Mouse (Mus musculus) MEL-GATA-1-ER (cell line): ENCODE measurements at regions not wholly inside any gene's neighbourhood (a gene's known extent, or its start where the extent isn't known, plus 50 kb on each side); places are given as distances from the start of the nearest gene placed in this dataset.
"Not testable (repeated sequence)": the region's sequence is repeated elsewhere in the genome, so short reads cannot be mapped to it uniquely, and the experiment has no call there.

Source experiments
- DNase-seq: peaks from one replicate; pipeline ENCODE4 v3.0.0-alpha.2; 2012; ENCODE audit warnings: low read depth; ENCODE audit errors: extremely low read depth

- DNase-seq, result no peak
Measured at GRCm38 (mm10) chr12:51294971-51295477, 52.8 kb upstream of the G2e3 start.

- no peak for DNase-seq
Measured at GRCm38 (mm10) chr12:51278358-51278757, 69.5 kb upstream of the G2e3 start.

DNA sequence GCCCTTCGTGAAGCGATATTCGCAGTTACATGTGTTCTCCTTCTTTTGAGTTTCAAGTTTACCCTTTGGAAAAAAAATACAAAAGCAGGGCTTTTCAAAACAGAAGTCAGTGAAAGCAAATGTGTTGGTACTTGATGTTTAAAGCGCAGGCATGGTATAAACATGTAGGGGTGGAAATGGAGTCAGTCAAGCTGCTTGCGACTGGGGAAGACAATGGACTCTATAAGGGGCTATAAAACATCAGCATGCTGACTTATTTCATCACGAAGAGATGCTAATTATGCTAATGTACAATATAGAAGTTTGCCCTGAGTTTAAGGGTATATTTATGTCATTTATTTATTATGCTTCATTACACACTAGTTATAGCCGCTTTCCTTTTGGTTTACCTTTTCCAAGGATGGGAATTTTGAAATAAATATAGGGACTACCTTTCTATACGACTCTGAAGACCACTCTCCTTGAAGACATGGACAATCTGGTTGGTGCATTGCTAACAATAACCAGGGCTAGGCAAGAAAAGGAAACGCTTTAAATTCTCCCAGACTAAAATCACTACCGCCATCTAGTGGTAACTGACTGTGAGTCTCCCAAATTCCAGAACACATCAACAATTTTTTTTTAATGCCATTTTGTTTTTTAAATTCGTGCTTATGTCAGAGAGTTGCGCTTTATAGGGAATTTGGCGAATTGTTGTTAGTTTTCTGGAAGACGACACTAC, 71.9 kb upstream of the G2e3 start:
- DNase-seq, result peak; percentile 14

DNA sequence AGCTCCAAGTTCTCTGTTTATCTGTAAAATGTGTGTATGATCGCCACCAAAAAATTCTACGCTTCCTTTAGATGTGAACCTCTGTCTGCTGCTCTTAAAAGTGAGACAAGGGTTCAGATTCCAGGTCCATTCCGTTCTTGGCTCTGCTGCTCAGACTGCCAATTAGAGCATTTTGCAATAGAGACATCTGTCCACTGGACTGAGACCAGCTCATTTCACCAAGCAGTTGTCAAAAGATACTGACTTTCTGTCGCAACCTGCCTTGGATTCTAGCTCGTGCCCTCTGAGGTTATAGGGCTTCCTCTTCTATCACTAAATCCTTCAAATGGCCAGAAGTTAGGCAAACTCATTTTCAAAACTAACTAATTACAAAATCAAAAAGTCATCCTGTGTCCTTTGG, 74.4 kb upstream of the G2e3 start:
- DNase-seq, result no peak

GRCm38 (mm10) chr12:51242839-51243238, 105.0 kb upstream of the G2e3 start:
- DNase-seq, result no peak

DNA sequence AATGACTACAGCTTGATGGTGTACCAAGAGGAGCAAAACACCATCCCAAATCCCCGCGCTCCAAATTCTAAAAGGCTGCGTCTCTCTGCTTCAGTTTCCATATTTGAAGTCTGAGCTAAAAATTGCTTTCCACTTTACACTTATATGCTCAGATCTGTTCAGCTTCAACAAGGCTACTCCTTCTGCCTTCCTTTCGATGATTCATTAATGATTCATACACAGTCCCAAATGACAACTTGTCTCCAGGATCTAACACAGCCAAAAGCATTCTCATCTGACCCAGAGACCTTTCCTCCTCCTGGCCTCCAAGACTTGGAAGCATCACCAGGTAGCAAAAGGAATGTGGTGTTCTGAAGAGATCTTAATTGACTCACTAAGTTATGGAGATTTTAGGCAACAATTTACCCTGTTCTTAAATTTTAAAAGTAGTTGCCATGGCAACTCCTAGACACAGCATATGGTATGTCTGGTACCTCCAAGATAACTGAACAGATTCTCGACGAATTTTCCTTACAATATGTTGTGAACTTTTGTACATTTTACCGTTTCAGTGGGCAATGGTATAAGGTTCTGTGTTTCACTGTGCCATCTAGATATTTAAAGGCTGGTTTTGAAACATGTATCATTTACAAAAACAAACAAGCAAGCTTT, 106.6 kb upstream of the G2e3 start:
- no peak for DNase-seq

GRCm38 (mm10) chr12:51211691-51212090, 136.2 kb upstream of the G2e3 start:
- DNase-seq, result no peak

DNA sequence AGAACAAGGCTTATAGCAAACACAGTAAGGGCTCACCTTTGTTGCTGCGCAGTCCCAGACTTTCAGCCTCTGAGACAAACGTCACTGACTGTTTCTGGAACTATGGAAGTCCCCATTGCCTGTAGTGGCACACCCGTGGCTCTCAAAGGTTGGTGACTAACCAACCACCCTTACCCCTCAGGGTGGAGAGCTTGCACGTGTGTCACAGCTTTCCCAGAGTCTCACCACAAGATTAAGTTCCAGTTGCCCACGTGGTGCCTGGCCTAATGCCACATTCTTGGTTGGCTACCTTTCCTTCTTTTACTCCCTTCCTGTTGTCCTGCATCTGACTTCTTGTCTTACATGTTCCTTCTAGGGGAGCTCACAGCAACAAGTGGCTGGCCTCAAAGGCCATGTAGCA, 151.6 kb upstream of the G2e3 start:
- DNase-seq, result no peak

GRCm38 (mm10) chr12:51195136-51195535, 152.7 kb upstream of the G2e3 start:
- DNase-seq, result no peak

GRCm38 (mm10) chr12:51190754-51191153, 157.1 kb upstream of the G2e3 start:
- no peak for DNase-seq

GRCm38 (mm10) chr12:51190186-51190585, 157.7 kb upstream of the G2e3 start:
- DNase-seq, result no peak

DNA sequence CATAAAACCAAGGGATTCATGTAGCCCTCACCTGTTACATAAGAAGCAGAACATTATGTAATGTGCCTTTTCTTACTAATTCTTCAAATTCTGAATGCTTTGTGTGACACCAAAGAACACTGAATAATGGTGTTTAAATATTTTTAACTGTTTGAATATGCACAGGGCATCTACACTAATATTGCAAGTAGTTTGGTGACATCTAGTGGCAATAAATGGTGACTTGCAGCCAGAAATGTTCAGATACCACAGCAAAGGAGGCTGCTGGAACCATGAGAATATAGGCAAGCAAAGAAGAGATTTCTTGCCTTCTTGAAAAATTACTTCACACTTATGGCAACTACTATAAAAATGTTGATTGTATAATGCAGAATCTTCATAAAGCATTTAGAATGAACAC, 159.6 kb upstream of the G2e3 start:
- no peak for DNase-seq

DNA sequence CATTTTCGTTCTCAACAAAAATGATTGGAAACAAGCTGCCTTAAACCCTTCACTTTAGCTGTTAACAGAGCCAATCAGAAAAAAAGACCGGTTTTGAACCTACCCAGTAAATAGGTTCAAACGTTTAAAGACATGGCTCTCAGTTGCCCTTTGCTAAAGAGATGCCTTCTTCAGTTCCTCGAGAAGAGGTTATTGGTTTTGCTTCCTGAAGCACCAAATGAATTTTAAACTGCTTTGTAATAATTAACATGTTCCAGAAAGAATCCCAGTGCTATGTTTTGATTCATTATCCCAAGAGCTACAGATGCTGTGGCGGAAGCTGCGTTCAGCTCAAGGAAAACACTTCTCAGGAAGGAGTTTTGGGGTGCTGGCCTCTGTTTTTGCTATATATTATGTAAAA, 160.1 kb upstream of the G2e3 start:
- DNase-seq, result no peak

DNA sequence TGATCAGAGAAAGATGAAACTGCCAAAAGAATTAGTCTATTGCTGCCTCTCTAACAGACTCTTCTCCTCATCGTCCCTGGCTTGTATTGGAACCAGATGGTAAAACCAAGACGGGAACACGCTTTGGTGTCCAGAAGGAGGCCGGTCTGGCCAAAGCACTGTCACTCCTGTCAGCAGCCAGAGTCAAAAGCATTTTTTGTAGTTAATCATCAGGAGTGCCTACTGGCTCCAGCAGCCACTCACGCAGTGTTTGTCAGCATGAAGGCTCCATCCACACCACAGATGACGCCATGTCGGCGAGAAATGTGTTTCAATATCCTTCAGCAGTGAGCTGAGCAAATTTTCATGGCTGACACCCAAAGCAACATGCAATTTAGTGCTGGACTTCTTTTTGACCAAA, 162.1 kb upstream of the G2e3 start:
- no peak for DNase-seq

- no peak for DNase-seq
Measured at GRCm38 (mm10) chr12:51174906-51175756, 172.7 kb upstream of the G2e3 start.

GRCm38 (mm10) chr12:51165186-51165585, 182.7 kb upstream of the G2e3 start:
- no peak for DNase-seq

- no peak for DNase-seq
Measured at GRCm38 (mm10) chr12:51160995-51161394, 186.9 kb upstream of the G2e3 start.

DNA sequence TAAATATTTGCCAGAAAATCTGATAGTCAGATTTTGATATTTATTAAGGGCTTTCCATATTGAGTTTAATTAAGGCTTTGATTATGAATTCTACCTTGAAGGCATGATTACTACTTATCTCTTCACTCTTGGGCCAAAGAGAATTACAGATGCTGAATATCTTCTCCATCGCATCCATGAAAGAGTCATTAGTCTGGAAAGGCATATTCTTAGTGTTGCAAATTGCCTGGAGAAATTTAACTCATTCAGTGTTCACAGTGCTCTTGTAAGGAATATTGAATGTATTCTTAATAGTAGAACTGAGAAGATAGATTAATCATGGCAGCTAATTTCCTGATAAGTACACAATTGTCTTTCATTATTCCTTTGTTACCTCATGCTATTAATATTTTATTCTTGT, 187.7 kb upstream of the G2e3 start:
- DNase-seq, result no peak

DNA sequence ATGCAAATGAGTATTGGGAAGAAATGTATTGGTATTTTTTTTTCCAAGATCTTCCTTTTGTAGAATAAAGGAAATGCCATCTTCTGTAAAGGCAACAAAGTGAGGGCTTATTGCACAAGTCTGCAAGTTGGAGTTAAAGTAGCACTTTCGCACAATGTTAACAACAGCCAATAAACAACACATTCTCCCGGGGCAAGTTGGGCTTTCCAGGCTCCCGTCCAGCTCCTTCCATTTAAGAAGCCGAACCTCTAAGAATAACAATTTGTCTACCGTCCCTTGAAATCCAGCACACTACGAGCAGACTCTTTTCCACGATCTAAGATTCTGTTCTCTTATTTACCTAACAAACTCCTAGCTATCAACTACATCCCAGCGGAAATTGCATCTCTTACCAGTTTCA, 199.9 kb upstream of the G2e3 start:
- no peak for DNase-seq

- no peak for DNase-seq
Measured at GRCm38 (mm10) chr12:51143840-51144239, 204.0 kb upstream of the G2e3 start.

DNA sequence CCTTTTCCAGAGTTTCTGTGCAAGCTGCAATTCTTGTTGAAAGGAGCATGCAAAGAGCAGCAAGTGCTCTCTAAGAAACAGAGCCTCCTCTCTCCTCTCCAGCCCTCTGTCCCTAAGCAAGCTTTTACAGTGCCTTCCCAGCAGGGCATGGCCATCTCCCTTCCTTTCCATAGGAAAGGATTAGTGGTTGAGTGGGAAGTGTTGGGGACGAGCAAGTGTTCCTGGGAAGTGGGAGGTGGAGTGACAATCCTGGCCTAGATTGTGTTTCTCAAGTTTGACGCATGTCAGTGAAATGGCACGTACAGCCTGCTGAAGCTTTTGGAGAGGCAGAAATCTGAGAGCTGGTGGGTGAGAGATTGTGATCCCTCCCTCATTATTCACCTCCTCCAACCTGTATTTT, 204.7 kb upstream of the G2e3 start:
- no peak for DNase-seq

- not testable (repeated sequence) for DNase-seq
Measured at GRCm38 (mm10) chr12:51133676-51134075, 214.2 kb upstream of the G2e3 start.
